Mouse (Mus musculus) CH12.LX (cell line): ENCODE results near the gene Chpt1. TPM values are rescaled to one million over a fixed set of nuclear protein-coding genes. Genes with fewer than 3 reads are reported as not detected.

ENCODE experiments used
- DNase-seq: peaks from one replicate; pipeline ENCODE4 v3.0.0-alpha.2; 2013; ENCODE audit errors: extremely low read depth
- H3K27ac ChIP-seq: 2 replicates; pipeline ENCODE4 v1.5.1; 2012; ENCODE audit warnings: low read depth, mild to moderate bottlenecking, control low read depth, moderate library complexity; ENCODE audit not compliant: insufficient read depth
- H3K27me3 ChIP-seq: replicated peaks from 2 replicates; pipeline ENCODE3; 2012; ENCODE audit warnings: inconsistent platforms
- H3K36me3 ChIP-seq, 2 experiments: replicated peaks in 1 of 2; 2 replicates each; pipeline versions ENCODE3 to v1.6.1; 2012; ENCODE audit warnings: inconsistent platforms in 1 of 2, low read length in 1 of 2, mild to moderate bottlenecking in 1 of 2, mixed read lengths in 1 of 2, moderate library complexity in 1 of 2; ENCODE audit not compliant: control insufficient read depth in 1 of 2, insufficient read depth in 1 of 2
- H3K4me1 ChIP-seq, 2 experiments: 2 replicates each; pipeline ENCODE4 v1.6.1; 2012; ENCODE audit warnings: inconsistent platforms in 1 of 2, moderate library complexity in 1 of 2; ENCODE audit not compliant: insufficient read depth in 2 of 2, control insufficient read depth in 1 of 2
- H3K4me2 ChIP-seq: 2 replicates; pipeline ENCODE4 v1.6.1; 2012; ENCODE audit warnings: low read depth, mild to moderate bottlenecking, control low read depth; ENCODE audit not compliant: poor library complexity, insufficient read depth, severe bottlenecking
- H3K4me3 ChIP-seq, 3 experiments: fragments of 150-350 bp in 1 of 3; sonication (generic) in 1 of 3; replicated peaks in 1 of 3; 2 replicates each; pipeline versions ENCODE3 to v1.5.1; 2011 to 2012; ENCODE audit warnings: low read depth in 2 of 3, low read length in 2 of 3, mild to moderate bottlenecking in 2 of 3, moderate library complexity in 2 of 3, control low read depth in 1 of 3, improper control_type of control experiment in 1 of 3, inconsistent platforms in 1 of 3, mixed read lengths in 1 of 3; ENCODE audit not compliant: poor library complexity in 1 of 3
- H3K79me2 ChIP-seq: replicated peaks from 2 replicates; pipeline ENCODE4 v1.6.1; 2012; ENCODE audit warnings: mild to moderate bottlenecking, moderate library complexity; ENCODE audit not compliant: control insufficient read depth, poor library complexity, insufficient read depth, severe bottlenecking; ENCODE audit errors: extremely low read depth
- H3K9ac ChIP-seq: 2 replicates; pipeline ENCODE4 v1.6.1; 2012; ENCODE audit warnings: low read depth, mild to moderate bottlenecking, control low read depth, moderate library complexity; ENCODE audit not compliant: insufficient read depth
- H3K9me3 ChIP-seq: replicated peaks from 2 replicates; pipeline ENCODE3; 2012; ENCODE audit warnings: low read length, inconsistent platforms, mixed read lengths
- CHD1 ChIP-seq: IDR thresholded peaks from 2 replicates; pipeline ENCODE4 v1.6.1; 2012; ENCODE audit warnings: low read depth, low read length, improper control_type of control experiment, inconsistent platforms
- CTCF ChIP-seq, 2 experiments: IDR thresholded peaks in 1 of 2; conservative IDR thresholded peaks in 1 of 2; 2 replicates each; pipeline ENCODE4 v1.5.1; 2011 to 2012; ENCODE audit warnings: low read depth in 2 of 2, low read length in 2 of 2, improper control_type of control experiment in 1 of 2, inconsistent platforms in 1 of 2, mild to moderate bottlenecking in 1 of 2, moderate library complexity in 1 of 2
- E2F4 ChIP-seq: IDR thresholded peaks from 2 replicates; pipeline ENCODE4 v1.6.1; 2011; ENCODE audit warnings: low read depth, low read length, improper control_type of control experiment; ENCODE audit not compliant: insufficient replicate concordance
- ELF1 ChIP-seq: IDR thresholded peaks from 2 replicates; pipeline ENCODE4 v1.6.1; 2014; ENCODE audit warnings: low read depth, mild to moderate bottlenecking, inconsistent platforms, low read length, improper control_type of control experiment
- EP300 ChIP-seq: IDR thresholded peaks from 2 replicates; pipeline ENCODE4 v1.6.1; 2011; ENCODE audit warnings: low read length, improper control_type of control experiment
- GABPA ChIP-seq: IDR thresholded peaks from 2 replicates; pipeline ENCODE4 v1.6.1; 2012; ENCODE audit warnings: low read depth, low read length, improper control_type of control experiment, inconsistent platforms; ENCODE audit not compliant: insufficient replicate concordance
- JUN ChIP-seq: IDR thresholded peaks from 2 replicates; pipeline ENCODE4 v1.6.1; 2011; ENCODE audit warnings: low read depth, mild to moderate bottlenecking, low read length, improper control_type of control experiment, moderate library complexity; ENCODE audit not compliant: insufficient read depth
- JUND ChIP-seq: conservative IDR thresholded peaks from 2 replicates; pipeline ENCODE4 v1.6.1; 2011; ENCODE audit warnings: low read depth, low read length, improper control_type of control experiment
- KAT2A ChIP-seq: IDR thresholded peaks from 2 replicates; pipeline ENCODE4 v1.6.1; 2012; ENCODE audit warnings: low read length, improper control_type of control experiment, inconsistent platforms; ENCODE audit not compliant: insufficient replicate concordance
- MAFK ChIP-seq: IDR thresholded peaks from 2 replicates; pipeline ENCODE4 v1.6.1; 2011; ENCODE audit warnings: low read length, improper control_type of control experiment; ENCODE audit not compliant: insufficient replicate concordance
- MAZ ChIP-seq: IDR thresholded peaks from 2 replicates; pipeline ENCODE4 v1.6.1; 2012; ENCODE audit warnings: low read depth, mild to moderate bottlenecking, inconsistent platforms, low read length, improper control_type of control experiment, moderate library complexity
- MXI1 ChIP-seq: IDR thresholded peaks from 2 replicates; pipeline ENCODE4 v1.6.1; 2011; ENCODE audit warnings: mild to moderate bottlenecking, low read depth, low read length, improper control_type of control experiment
- MYC ChIP-seq: IDR thresholded peaks from 2 replicates; pipeline ENCODE4 v1.6.1; 2011; ENCODE audit warnings: low read depth, mild to moderate bottlenecking, improper control_type of control experiment, low read length
- POLR2A ChIP-seq: IDR thresholded peaks from 2 replicates; pipeline ENCODE4 v1.6.1; 2011; ENCODE audit warnings: low read depth, mild to moderate bottlenecking, improper control_type of control experiment, low read length
- TBP ChIP-seq: conservative IDR thresholded peaks from 2 replicates; pipeline ENCODE4 v1.6.1; 2011; ENCODE audit warnings: low read depth, low read length, improper control_type of control experiment
- TCF12 ChIP-seq: IDR thresholded peaks from 2 replicates; pipeline ENCODE4 v1.6.1; 2014; ENCODE audit warnings: low read depth, mild to moderate bottlenecking, inconsistent platforms, low read length, improper control_type of control experiment
- ZC3H11A ChIP-seq: IDR thresholded peaks from 2 replicates; pipeline ENCODE4 v1.6.1; 2012; ENCODE audit warnings: low read depth, mild to moderate bottlenecking, inconsistent platforms, low read length, improper control_type of control experiment
- ZMIZ1 ChIP-seq: IDR thresholded peaks from 2 replicates; pipeline ENCODE4 v1.6.1; 2012; ENCODE audit warnings: low read depth, mild to moderate bottlenecking, inconsistent platforms, low read length, improper control_type of control experiment
- ZNF384 ChIP-seq: IDR thresholded peaks from 2 replicates; pipeline ENCODE4 v1.6.1; 2012; ENCODE audit warnings: low read depth, low read length, improper control_type of control experiment, inconsistent platforms
- dilution Hi-C: fragments of 300-500 bp; cut with MboI; formaldehyde crosslinking; loops from 2 replicates; pipeline ENCODE4 v1.14.3; 2020; ENCODE audit warnings: low sequenced_read_pairs; ENCODE audit not compliant: extremely low pct_unique_long_range_greater_than_20kb, extremely low pct_ligation_motif_present
- in situ Hi-C: fragments of 300-500 bp; cut with MboI; formaldehyde crosslinking; loops from 3 replicates; pipeline ENCODE4 v1.14.3; 2019; ENCODE audit warnings: low sequenced_read_pairs, low pct_ligation_motif_present, low pct_unique_long_range_greater_than_20kb, mixed read lengths
- polyA plus RNA-seq: library from polyadenylated mRNA; unstranded; fragments of >175 nt; gene quantifications from 2 replicates; pipeline ENCODE4 v1.2.1, GENCODE M21; 2012; ENCODE audit warnings: low read depth; ENCODE audit not compliant: insufficient read length
- total RNA-seq, 2 experiments: library from RNA; depleted of rRNA; stranded (reverse); fragments of 300-350 nt in 1 of 2; fragments of >200 nt in 1 of 2; gene quantifications; 2 replicates each; pipeline ENCODE4 v1.2.3; 2012 to 2014

Gene Chpt1
- total and polyA plus RNA-seq, 3 experiments: 8.1 to 10.1 (median 8.1) TPM

DNA sequence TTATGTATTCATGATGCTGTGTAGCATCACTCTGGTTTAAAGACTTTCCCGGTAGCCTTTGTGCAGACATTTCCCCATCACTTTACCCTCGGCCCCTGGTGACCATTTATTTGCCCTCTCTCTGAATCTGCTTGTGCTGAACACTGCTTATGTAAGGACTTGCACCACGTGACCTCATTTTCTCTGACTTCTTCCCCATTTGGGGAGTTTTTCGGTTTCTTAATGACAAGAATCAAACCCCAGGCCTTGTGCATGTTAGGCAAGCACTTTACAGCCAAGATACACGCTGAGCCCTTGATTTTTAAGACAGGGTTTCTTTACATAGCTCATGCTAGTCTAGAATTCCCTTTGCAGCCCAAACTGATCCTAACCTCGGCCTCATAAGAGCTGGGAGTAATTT lies 62.6 kb downstream of the Chpt1 start (continued):
- TF ChIP-seq EP300: 0 out of 2 replicates have a peak, but pooled peaks have one; percentile 12
- TF ChIP-seq MAZ: no peak
- no peak for TF ChIP-seq TCF12
- no peak for TF ChIP-seq KAT2A
- no peak for TF ChIP-seq CHD1
- no peak for TF ChIP-seq CTCF (conservative IDR thresholded peaks at IDR 0.05 in 1 of 2, IDR thresholded peaks at IDR 0.05 in 1 of 2; ENCODE audit: low read depth in 2 of 2, low read length in 2 of 2)
- no peak for TF ChIP-seq E2F4
- TF ChIP-seq MYC: no peak
- TF ChIP-seq POLR2A: no peak
- TF ChIP-seq ZMIZ1: no peak

DNA sequence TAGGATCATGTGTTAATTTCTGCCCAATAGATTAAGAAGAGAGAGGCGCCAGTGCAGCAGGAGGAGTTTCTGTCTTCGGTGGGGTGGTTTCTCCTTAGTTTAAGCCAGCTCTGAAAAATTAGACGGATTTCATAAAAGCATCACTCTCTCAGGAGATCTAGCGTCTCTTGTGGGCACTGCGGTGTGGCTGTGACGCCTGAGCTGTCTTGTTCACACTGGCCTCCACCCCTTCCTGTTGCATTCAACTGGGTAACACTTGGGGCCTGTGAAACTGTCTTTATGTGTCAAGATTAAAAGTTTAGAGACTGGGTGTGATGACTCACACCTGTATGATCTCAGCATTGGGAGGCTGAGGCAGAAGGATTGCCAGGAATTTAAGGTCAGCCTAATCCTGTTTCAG lies 75.9 kb downstream of the Chpt1 start:
- Histone ChIP-seq H3K79me2 (no peaks in the 10 kb centered on the region; the same call in 1 of the 2 replicates), H3K4me3 (no peak overlapping the region)

DNA sequence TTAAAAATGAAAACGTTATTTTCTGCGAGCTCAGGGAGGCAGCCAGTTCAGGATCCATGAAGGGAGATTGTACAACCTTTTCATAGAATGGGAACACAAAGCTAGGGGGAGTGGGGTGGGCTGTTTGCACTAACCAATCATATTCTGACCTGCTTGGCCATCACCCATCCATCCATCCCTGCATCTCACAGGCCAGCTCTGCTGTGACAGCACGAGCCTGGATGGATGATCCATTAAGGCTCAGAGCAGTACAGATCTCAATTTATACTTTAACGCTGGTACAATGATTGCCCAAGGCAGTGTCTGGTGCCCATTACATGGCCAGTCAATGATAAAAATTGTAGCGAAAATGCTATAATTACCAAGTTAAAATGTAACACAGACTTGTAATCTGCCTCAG lies 77.0 kb downstream of the Chpt1 start:
- no peak overlapping the region for H3K9ac ChIP-seq
- no peaks in the 10 kb centered on the region for H3K9me3 ChIP-seq
- peaks cover 33 to 87% of the 10 kb centered on the region in 2 experiments for H3K36me3 ChIP-seq
- peaks cover 12 to 22% of the 10 kb centered on the region in 2 experiments for H3K4me1 ChIP-seq
- dilution Hi-C loops: no loop called here
- H3K79me2 ChIP-seq: no peaks in the 10 kb centered on the region; the same call in 1 of the 2 replicates
- no peak for TF ChIP-seq JUN
- no peak for DNase-seq
- H3K4me2 ChIP-seq: no peak overlapping the region
- no peaks in the 10 kb centered on the region for H3K27me3 ChIP-seq
- no peak overlapping the region for H3K27ac ChIP-seq
- H3K4me3 ChIP-seq: no peak overlapping the region
- in situ Hi-C loops: loop anchor here (5.0 to 10.0 kb wide), 2 partner anchors 45 to 158 kb away; no protein-coding TSS in a partner anchor

More for the DNA sequence above, 75.9 kb downstream of the Chpt1 start:
- Histone ChIP-seq H3K4me1 (peaks cover 5 to 13% of the 10 kb centered on the region in 2 experiments), H3K27me3 (no peaks in the 10 kb centered on the region)
- no peak for TF ChIP-seq MAFK
- no peak for TF ChIP-seq GABPA
- no peak for TF ChIP-seq TBP
- TF ChIP-seq ZC3H11A: no peak
- no peak for TF ChIP-seq MYC
- TF ChIP-seq ELF1: no peak
- no peak for TF ChIP-seq JUND
- TF ChIP-seq CHD1: no peak
- no peak for TF ChIP-seq POLR2A
- no peak for TF ChIP-seq MXI1
- no peak for TF ChIP-seq ZNF384
- TF ChIP-seq, all 38 proteins: peak for 0
- in situ Hi-C loops: loop anchor here (5.0 to 10.0 kb wide), 2 partner anchors 46 to 157 kb away; no protein-coding TSS in a partner anchor
- no peak for DNase-seq
- H3K9ac ChIP-seq: no peak overlapping the region
- no peaks in the 10 kb centered on the region for H3K9me3 ChIP-seq
- no peak overlapping the region for H3K4me2 ChIP-seq
- peaks cover 34 to 87% of the 10 kb centered on the region in 2 experiments for H3K36me3 ChIP-seq
- no peak overlapping the region for H3K27ac ChIP-seq
- dilution Hi-C loops: no loop called here
